Mouse (Mus musculus) left cerebral cortex, postnatal 10 days (tissue): ENCODE results near the gene Adora1. TPM values are rescaled to one million over a fixed set of nuclear protein-coding genes. Genes with fewer than 3 reads are reported as not detected.

Experiments used
- DNase-seq, 2 experiments: peaks; one replicate each; pipeline ENCODE4 v3.0.0; 2021 to 2022; ENCODE audit warnings: low spot score in 2 of 2, mixed read lengths in 1 of 2; ENCODE audit errors: extremely low spot score in 1 of 2
- intact Hi-C: fragments of 180-260 bp; cut with DNase I; formaldehyde crosslinking; loops from one replicate; pipeline ENCODE4 v1.15.1; 2025
- total RNA-seq, 2 experiments: library from RNA; stranded (reverse); gene quantifications; 2 replicates each; pipeline ENCODE4 v1.2.3; 2021

The Adora1 gene
- total RNA-seq, 2 experiments from 2014 or later = 154 to 165 TPM

- DNase-seq = no peak
- intact Hi-C loops = loop anchor here (5.0 kb wide), 2 partner anchors 84 to 91 kb away; no protein-coding TSS in a partner anchor
Measured at GRCm38 (mm10) chr1:134243505-134243904, 8.3 kb upstream of the Adora1 start.

GRCm38 (mm10) chr1:134242286-134242685 lies 7.1 kb upstream of the Adora1 start:
- intact Hi-C loops = loop anchor here (5.0 kb wide), 2 partner anchors 85 to 90 kb away; no protein-coding TSS in a partner anchor

GRCm38 (mm10) chr1:134241298-134241697 lies 6.1 kb upstream of the Adora1 start:
- DNase-seq = no peak

More at GRCm38 (mm10) chr1:134242286-134242685, 7.1 kb upstream of the Adora1 start:
- no peak for DNase-seq

GRCm38 (mm10) chr1:134240701-134241100 lies 5.5 kb upstream of the Adora1 start:
- DNase-seq = no peak
- intact Hi-C loops = loop anchor here (5.0 kb wide), 2 partner anchors 87 to 88 kb away; no protein-coding TSS in a partner anchor

More at GRCm38 (mm10) chr1:134241298-134241697, 6.1 kb upstream of the Adora1 start:
- intact Hi-C loops = loop anchor here (5.0 kb wide), 2 partner anchors 86 to 89 kb away; no protein-coding TSS in a partner anchor

- DNase-seq = no peak
- intact Hi-C loops = no loop called here
Measured at GRCm38 (mm10) chr1:134237438-134237837, 2.2 kb upstream of the Adora1 start.

GRCm38 (mm10) chr1:134236142-134236541 lies 911 bp upstream of the Adora1 start:
- intact Hi-C loops = no loop called here
- DNase-seq = no peak

GRCm38 (mm10) chr1:134234455-134235390 lies 508 bp downstream of the Adora1 start:
- intact Hi-C loops = loop anchor here (5.0 kb wide), 1 partner anchor 37 kb away; no protein-coding TSS in a partner anchor
- DNase-seq = peak in 1 of 2 experiments; percentile 77

- DNase-seq = peak in 1 of 2 experiments; percentile 53
- intact Hi-C loops = loop anchor here (5.0 kb wide), 1 partner anchor 37 kb away; no protein-coding TSS in a partner anchor
Measured at GRCm38 (mm10) chr1:134233681-134234454, 1.4 kb downstream of the Adora1 start.

- peak; percentile 74 to 82 for DNase-seq
- intact Hi-C loops = loop anchor here (5.0 kb wide), 1 partner anchor 36 kb away; no protein-coding TSS in a partner anchor
Measured at GRCm38 (mm10) chr1:134232778-134233531, 2.3 kb downstream of the Adora1 start.

- intact Hi-C loops = loop anchor here (5.0 kb wide), 1 partner anchor 35 kb away; no protein-coding TSS in a partner anchor
- peak in 1 of 2 experiments; percentile 47 for DNase-seq
Measured at GRCm38 (mm10) chr1:134232326-134232725, 2.9 kb downstream of the Adora1 start.

GRCm38 (mm10) chr1:134231681-134232080 lies 3.5 kb downstream of the Adora1 start:
- intact Hi-C loops = loop anchor here (5.0 kb wide), 1 partner anchor 34 kb away; no protein-coding TSS in a partner anchor

GRCm38 (mm10) chr1:134231270-134231669 lies 4.0 kb downstream of the Adora1 start:
- intact Hi-C loops = loop anchor here (5.0 kb wide), 1 partner anchor 34 kb away; no protein-coding TSS in a partner anchor
- no peak for DNase-seq

More at GRCm38 (mm10) chr1:134231681-134232080, 3.5 kb downstream of the Adora1 start:
- DNase-seq = no peak

GRCm38 (mm10) chr1:134230638-134231228 lies 4.5 kb downstream of the Adora1 start:
- DNase-seq = no peak
- intact Hi-C loops = loop anchor here (5.0 kb wide), 1 partner anchor 33 kb away; no protein-coding TSS in a partner anchor

- intact Hi-C loops = loop anchor here (5.0 kb wide), 1 partner anchor 33 kb away; no protein-coding TSS in a partner anchor
- no peak for DNase-seq
Measured at GRCm38 (mm10) chr1:134229806-134230575, 5.2 kb downstream of the Adora1 start.

- intact Hi-C loops = no loop called here
- no peak for DNase-seq
Measured at GRCm38 (mm10) chr1:134226739-134227138, 8.5 kb downstream of the Adora1 start.

- intact Hi-C loops = no loop called here
- DNase-seq = no peak
Measured at GRCm38 (mm10) chr1:134225375-134225774, 9.9 kb downstream of the Adora1 start.
